Mouse (Mus musculus): ENCODE results near the gene Ppp2r1a. TPM values are rescaled to one million over a fixed set of nuclear protein-coding genes. Genes with fewer than 3 reads are reported as not detected.

The Ppp2r1a gene
- polyA plus RNA-seq (2012; rRNA removed) (245 and 276 TPM in 2 replicates), polyA plus RNA-seq (2014; fragmentation: Nextera tagmentation; extraction: Ambion mirVana) (383 and 396 TPM in 2 replicates)

- TF ChIP-seq POLR2A (IDR thresholded peaks at IDR 0.05; ENCODE audit: borderline replicate concordance, extremely low read depth, insufficient read depth, insufficient read length) = peak; percentile 86; the same call in 1 of the 2 replicates
- Histone ChIP-seq H3K4me1 (ENCODE audit: control insufficient read depth, insufficient read depth, low read length) (peaks cover 24% of the 10 kb centered on the region), H3K36me3 (ENCODE audit: control insufficient read depth, insufficient read depth, low read length) (no peaks in the 10 kb centered on the region), H3K9ac (ENCODE audit: low read depth, low read length, severe bottlenecking) (peak within 1 kb of the TSS; percentile 87), H3K27ac (replicated peaks; ENCODE audit: low read depth, low read length) (peak within 1 kb of the TSS; percentile 98), H3K9me3 (ENCODE audit: control insufficient read depth, low read length) (no peaks in the 10 kb centered on the region), H3K4me2 (replicated peaks; ENCODE audit: low read depth, low read length, severe bottlenecking) (peak within 1 kb of the TSS; percentile 69), H3K27me3 (ENCODE audit: control insufficient read depth, insufficient read depth, low read length) (no peaks in the 10 kb centered on the region), H3K4me3 (replicated peaks; ENCODE audit: low read length) (peak within 1 kb of the TSS; percentile 73)
- peak; percentile 97 for ATAC-seq (ENCODE audit: low FRiP score, low read depth)
- under 1% methylated on average over 69 of the region's 69 CpGs for WGBS
- peak; percentile 100 for DNase-seq (ENCODE audit: low spot score)
Observed at GRCm38 (mm10) chr17:20944985-20945891, at the start of gene Ppp2r1a. Gene Ppp2r1a (plus strand): TSS chr17:20945311.

- WGBS = 61% methylated on average over 2 of the region's 2 CpGs
- no peak for TF ChIP-seq POLR2A (IDR thresholded peaks at IDR 0.05; ENCODE audit: borderline replicate concordance, extremely low read depth, insufficient read depth, insufficient read length)
Observed at GRCm38 (mm10) chr17:20904991-20905390, 40.1 kb upstream of the Ppp2r1a start, which contains the start of gene Vmn1r231. Gene Vmn1r231 (minus strand): TSS chr17:20905091.

GRCm38 (mm10) chr17:20919614-20920013 lies 25.5 kb upstream of the Ppp2r1a start, which contains the start of gene Vmn1r232:
Gene Vmn1r232 (minus strand): TSS chr17:20919714.
- H3K4me1 ChIP-seq (ENCODE audit: control insufficient read depth, insufficient read depth, low read length) = no peaks in the 10 kb centered on the region
- WGBS = 62% methylated on average over 1 of the region's 1 CpGs
- DNase-seq (ENCODE audit: low spot score) (no peak), ATAC-seq (ENCODE audit: low FRiP score, low read depth) (no peak)
- no peaks in the 10 kb centered on the region for H3K9me3 ChIP-seq (ENCODE audit: control insufficient read depth, low read length)
- no peak within 1 kb of the TSS for H3K27ac ChIP-seq (replicated peaks; ENCODE audit: low read depth, low read length)
- no peak within 1 kb of the TSS for H3K4me3 ChIP-seq (replicated peaks; ENCODE audit: low read length)
- H3K9ac ChIP-seq (ENCODE audit: low read depth, low read length, severe bottlenecking) = no peak within 1 kb of the TSS
- H3K4me2 ChIP-seq (replicated peaks; ENCODE audit: low read depth, low read length, severe bottlenecking) = no peak within 1 kb of the TSS
- H3K27me3 ChIP-seq (ENCODE audit: control insufficient read depth, insufficient read depth, low read length) = no peaks in the 10 kb centered on the region
- TF ChIP-seq POLR2A (IDR thresholded peaks at IDR 0.05; ENCODE audit: borderline replicate concordance, extremely low read depth, insufficient read depth, insufficient read length) = no peak
- no peaks in the 10 kb centered on the region for H3K36me3 ChIP-seq (ENCODE audit: control insufficient read depth, insufficient read depth, low read length)

More at GRCm38 (mm10) chr17:20904991-20905390, 40.1 kb upstream of the Ppp2r1a start, which contains the start of gene Vmn1r231:
- H3K9me3 ChIP-seq (ENCODE audit: control insufficient read depth, low read length) = no peaks in the 10 kb centered on the region
- no peak for ATAC-seq (ENCODE audit: low FRiP score, low read depth)
- no peaks in the 10 kb centered on the region for H3K4me1 ChIP-seq (ENCODE audit: control insufficient read depth, insufficient read depth, low read length)
- H3K4me3 ChIP-seq (replicated peaks; ENCODE audit: low read length) = no peak within 1 kb of the TSS
- no peak for DNase-seq (ENCODE audit: low spot score)
- no peak within 1 kb of the TSS for H3K27ac ChIP-seq (replicated peaks; ENCODE audit: low read depth, low read length)
- H3K36me3 ChIP-seq (ENCODE audit: control insufficient read depth, insufficient read depth, low read length) = no peaks in the 10 kb centered on the region
- no peak within 1 kb of the TSS for H3K4me2 ChIP-seq (replicated peaks; ENCODE audit: low read depth, low read length, severe bottlenecking)
- H3K27me3 ChIP-seq (ENCODE audit: control insufficient read depth, insufficient read depth, low read length) = no peaks in the 10 kb centered on the region
- no peak within 1 kb of the TSS for H3K9ac ChIP-seq (ENCODE audit: low read depth, low read length, severe bottlenecking)

- Histone ChIP-seq H3K9ac (ENCODE audit: low read depth, low read length, severe bottlenecking) (peak overlapping the region; percentile 68), H3K9me3 (ENCODE audit: control insufficient read depth, low read length) (no peaks in the 10 kb centered on the region), H3K4me3 (replicated peaks; ENCODE audit: low read length) (peak overlapping the region; percentile 73), H3K27ac (replicated peaks; ENCODE audit: low read depth, low read length) (peak overlapping the region; percentile 94), H3K4me1 (ENCODE audit: control insufficient read depth, insufficient read depth, low read length) (peaks cover 24% of the 10 kb centered on the region), H3K36me3 (ENCODE audit: control insufficient read depth, insufficient read depth, low read length) (no peaks in the 10 kb centered on the region), H3K27me3 (ENCODE audit: control insufficient read depth, insufficient read depth, low read length) (no peaks in the 10 kb centered on the region), H3K4me2 (replicated peaks; ENCODE audit: low read depth, low read length, severe bottlenecking) (peak overlapping the region; percentile 69)
- WGBS = 44% methylated on average over 3 of the region's 3 CpGs
- no peak for TF ChIP-seq POLR2A (IDR thresholded peaks at IDR 0.05; ENCODE audit: borderline replicate concordance, extremely low read depth, insufficient read depth, insufficient read length)
- DNase-seq (ENCODE audit: low spot score) (peak; percentile 8), ATAC-seq (ENCODE audit: low FRiP score, low read depth) (no peak)
Observed at GRCm38 (mm10) chr17:20944226-20944625, 885 bp upstream of the Ppp2r1a start.

- Histone ChIP-seq H3K4me2 (replicated peaks; ENCODE audit: low read depth, low read length, severe bottlenecking) (peak overlapping the region; percentile 61), H3K4me1 (ENCODE audit: control insufficient read depth, insufficient read depth, low read length) (peaks cover 24% of the 10 kb centered on the region), H3K36me3 (ENCODE audit: control insufficient read depth, insufficient read depth, low read length) (no peaks in the 10 kb centered on the region), H3K9ac (ENCODE audit: low read depth, low read length, severe bottlenecking) (peak overlapping the region; percentile 87), H3K27ac (replicated peaks; ENCODE audit: low read depth, low read length) (peak overlapping the region; percentile 98), H3K27me3 (ENCODE audit: control insufficient read depth, insufficient read depth, low read length) (no peaks in the 10 kb centered on the region), H3K9me3 (ENCODE audit: control insufficient read depth, low read length) (no peaks in the 10 kb centered on the region), H3K4me3 (replicated peaks; ENCODE audit: low read length) (peak overlapping the region; percentile 73)
- TF ChIP-seq POLR2A (IDR thresholded peaks at IDR 0.05; ENCODE audit: borderline replicate concordance, extremely low read depth, insufficient read depth, insufficient read length) = no peak
- WGBS = 0% methylated on average over 13 of the region's 13 CpGs
- ATAC-seq (ENCODE audit: low FRiP score, low read depth) (no peak), DNase-seq (ENCODE audit: low spot score) (no peak)
Observed at GRCm38 (mm10) chr17:20946026-20946565, 985 bp downstream of the Ppp2r1a start.

All from limb, embryonic 14.5 days (tissue).